ENCODE assay signal across 14 mouse cellular contexts in the genomic region with DNA sequence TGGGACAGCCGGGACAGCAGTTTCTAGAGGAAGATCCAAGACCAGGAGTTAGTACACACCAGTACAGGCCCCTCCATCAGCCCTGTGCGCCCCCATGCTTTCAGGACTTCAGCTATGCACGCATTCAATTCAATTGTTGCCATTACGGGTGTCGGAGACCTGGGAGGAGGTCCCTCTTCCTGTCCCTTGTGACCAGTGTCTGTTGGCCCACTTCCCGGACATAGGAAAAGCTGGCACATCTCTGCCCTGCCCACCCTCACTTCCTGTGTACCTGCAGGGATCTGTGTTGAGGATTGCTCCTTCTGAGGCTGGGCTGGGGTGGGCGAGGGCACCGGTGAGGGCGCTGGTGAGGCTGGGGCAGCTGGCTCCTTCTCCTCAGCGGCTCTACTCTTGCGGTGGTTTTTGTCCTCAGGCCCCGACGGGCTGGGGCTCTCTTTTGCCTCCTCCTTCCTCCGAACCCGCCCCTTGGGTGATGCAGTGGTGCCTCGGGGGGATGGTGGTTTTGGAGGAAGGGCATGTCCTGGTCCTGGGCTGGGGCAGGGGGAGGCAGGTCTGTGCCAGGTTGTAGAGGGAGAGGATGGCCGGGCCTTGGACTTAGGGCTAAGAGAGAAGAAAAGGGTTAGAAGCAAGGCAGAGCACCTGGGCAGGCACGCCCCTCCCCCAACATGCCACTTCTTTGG. TPM values are rescaled to one million over a fixed set of nuclear protein-coding genes. Genes with fewer than 3 reads are reported as not detected.
DNase-seq lines count a peak whose midpoint lies in the region; ATAC-seq and TF ChIP-seq lines count a peak whose summit lies in the region.
"Had no signal": no experiment of that assay in that cellular context is flagged by ENCODE, and none has a peak within 500 bp of the region (broad histone marks: within the 10 kb centered on the region; RNA-seq: fewer than 3 reads in every experiment).

No protein-coding gene starts in this region.

- H3K27me3 ChIP-seq in heart, adult 2 months (ENCODE audit: control insufficient read depth, insufficient read depth, low read length), result no peaks in the 10 kb centered on the region
- peaks cover 47% of the 10 kb centered on the region for H3K27me3 ChIP-seq in E14TG2a.4 (ENCODE audit: insufficient read depth, low read length)
- no peaks in the 10 kb centered on the region for H3K27me3 ChIP-seq in lung, postnatal 0 days (replicated peaks; ENCODE audit: insufficient read depth, low read length)
- H3K27me3 ChIP-seq: CH12.LX; forebrain, embryonic 12.5 days; limb, embryonic 15.5 days; lung, embryonic 15.5 days; midbrain, embryonic 15.5 days had no signal

- H3K36me3 ChIP-seq in heart, adult 2 months (ENCODE audit: control insufficient read depth, insufficient read depth, low read length), result peaks cover 16% of the 10 kb centered on the region
- peaks cover 68% of the 10 kb centered on the region for H3K36me3 ChIP-seq in E14TG2a.4 (ENCODE audit: insufficient read depth, low read length)
- peaks cover 64% of the 10 kb centered on the region for H3K36me3 ChIP-seq in lung, postnatal 0 days (ENCODE audit: insufficient read depth, low read length)

- intact Hi-C loops in heart, adult 2 months (cut with DNase I), result no loop called here
- intact Hi-C loops in heart, postnatal 36 days (cut with DNase I), result no loop called here
- intact Hi-C loops in left cerebral cortex, adult 2 months (cut with DNase I), result no loop called here
- intact Hi-C loops in left cerebral cortex, postnatal 4 days (cut with DNase I), result no loop called here

- no peak for TF ChIP-seq CTCF in heart, adult 2 months (IDR thresholded peaks at IDR 0.05)
- no peak for TF ChIP-seq CTCF in left cerebral cortex, adult 2 months (IDR thresholded peaks at IDR 0.05)
- TF ChIP-seq CTCF in E14TG2a.4 (conservative IDR thresholded peaks at IDR 0.05; ENCODE audit: low read length), result no peak
- TF ChIP-seq CTCF in lung, postnatal 0 days (IDR thresholded peaks at IDR 0.05), result no peak

- H3K9me3 ChIP-seq in E14TG2a.4 (ENCODE audit: low read length), result no peaks in the 10 kb centered on the region
- no peaks in the 10 kb centered on the region for H3K9me3 ChIP-seq in lung, postnatal 0 days (ENCODE audit: low read length)
- H3K9me3 ChIP-seq: forebrain, embryonic 12.5 days; limb, embryonic 15.5 days; lung, embryonic 15.5 days; midbrain, embryonic 15.5 days had no signal

- peak; percentile 64 for ATAC-seq in lung, postnatal 0 days
- ATAC-seq: hindbrain, embryonic 16.5 days; midbrain, embryonic 15.5 days had no signal

- TF ChIP-seq POLR2A in heart, adult 2 months (IDR thresholded peaks at IDR 0.05; ENCODE audit: insufficient read depth, low read depth, low read length), result no peak

- peaks cover 8% of the 10 kb centered on the region for H3K4me1 ChIP-seq in heart, adult 2 months (ENCODE audit: control insufficient read depth, insufficient read depth, low read length)
- peaks cover 75% of the 10 kb centered on the region for H3K4me1 ChIP-seq in E14TG2a.4 (replicated peaks; ENCODE audit: low read depth, low read length)
- no peaks in the 10 kb centered on the region for H3K4me1 ChIP-seq in lung, postnatal 0 days (ENCODE audit: insufficient read depth, low read depth, low read length)

- H3K4me2 ChIP-seq in lung, postnatal 0 days (replicated peaks; ENCODE audit: low read depth, low read length), result no peak overlapping the region
- H3K4me2 ChIP-seq: forebrain, embryonic 12.5 days; limb, embryonic 15.5 days; lung, embryonic 15.5 days; midbrain, embryonic 15.5 days had no signal

- 51% methylated on average over 18 of the region's 18 CpGs for WGBS in heart, adult 2 months
- WGBS in lung, postnatal 0 days, result 65% methylated on average over 18 of the region's 18 CpGs

- no peaks in the 10 kb centered on the region for H3K79me2 ChIP-seq in heart, adult 2 months (replicated peaks; ENCODE audit: control insufficient read depth, insufficient read depth, low read length)

- TF ChIP-seq EP300 in heart, adult 2 months (IDR thresholded peaks at IDR 0.05; ENCODE audit: insufficient read depth, low read depth, low read length), result no peak
- peak; percentile 56 for TF ChIP-seq EP300 in lung, postnatal 0 days (IDR thresholded peaks at IDR 0.05)

- peak in 1 of 2 experiments; percentile 33 for DNase-seq in heart, adult 2 months
- no peak for DNase-seq in heart, postnatal 36 days
- peak in 1 of 2 experiments; percentile 14 for DNase-seq in left cerebral cortex, adult 2 months (ENCODE audit: extremely low spot score in 1 of 2, low spot score in 2 of 2)
- no peak for DNase-seq in left cerebral cortex, postnatal 4 days
- peak; percentile 41 for DNase-seq in lung, postnatal 0 days (ENCODE audit: low spot score)
- no peak for DNase-seq in c-Kit-positive CD71-positive TER-119-positive erythroid progenitor cells, embryonic 14.5 days (ENCODE audit: low spot score)
- DNase-seq: adrenal gland, postnatal 14 days had no signal

- peak overlapping the region; percentile 43 for H3K27ac ChIP-seq in heart, adult 2 months
- peak overlapping the region; percentile 28; the same call in 1 of the 2 replicates for H3K27ac ChIP-seq in left cerebral cortex, adult 2 months
- no peak overlapping the region for H3K27ac ChIP-seq in lung, postnatal 0 days (ENCODE audit: low read length)
- H3K27ac ChIP-seq: forebrain, embryonic 12.5 days; limb, embryonic 15.5 days; lung, embryonic 15.5 days; midbrain, embryonic 15.5 days had no signal

- no peak overlapping the region for H3K4me3 ChIP-seq in heart, adult 2 months
- no peak overlapping the region for H3K4me3 ChIP-seq in left cerebral cortex, adult 2 months
- peak overlapping the region; percentile 77 for H3K4me3 ChIP-seq in E14TG2a.4 (replicated peaks; ENCODE audit: low read length)
- no peak overlapping the region for H3K4me3 ChIP-seq in lung, postnatal 0 days (ENCODE audit: low read depth, low read length)
- H3K4me3 ChIP-seq: forebrain, embryonic 12.5 days; limb, embryonic 15.5 days; lung, embryonic 15.5 days; midbrain, embryonic 15.5 days had no signal

- no peak overlapping the region for H3K9ac ChIP-seq in heart, adult 2 months (ENCODE audit: low read depth, low read length)
- H3K9ac ChIP-seq in lung, postnatal 0 days (replicated peaks; ENCODE audit: low read depth), result no peak overlapping the region
- H3K9ac ChIP-seq: forebrain, embryonic 12.5 days; limb, embryonic 15.5 days; lung, embryonic 15.5 days; midbrain, embryonic 15.5 days had no signal

RNA-seq across cellular contexts. Expression of gene Map7d1, which starts 21.5 kb away (rescaled TPM):
- 100 to 1,000 TPM; 253 to 267 TPM for total RNA-seq in heart, adult 2 months (2021)
- polyA plus RNA-seq in heart, adult 2 months (2012; rRNA removed), result 149 and 161 TPM in 2 replicates
- 100 to 1,000 TPM; 248 to 259 TPM for total RNA-seq in heart, postnatal 36 days (2021)
- total RNA-seq in left cerebral cortex, adult 2 months (2021), result 100 to 1,000 TPM; 281 TPM
- 100 to 1,000 TPM; 211 to 214 TPM for total RNA-seq in left cerebral cortex, postnatal 4 days (2021)
- 27.2 and 33.3 TPM in 2 replicates for polyA plus RNA-seq in lung, postnatal 0 days (2015; fragmentation: Nextera tagmentation; extraction: Ambion mirVana)

RNA-seq across cellular contexts. Expression of gene Trappc3, which starts 27.5 kb away (rescaled TPM):
- 10 to 100 TPM; 46.3 to 49.5 TPM for total RNA-seq in heart, adult 2 months (2021)
- 41.0 and 65.9 TPM in 2 replicates for polyA plus RNA-seq in heart, adult 2 months (2012; rRNA removed)
- 10 to 100 TPM; 45.9 to 46.3 TPM for total RNA-seq in heart, postnatal 36 days (2021)
- 10 to 100 TPM; 77.0 to 87.5 TPM for total RNA-seq in left cerebral cortex, adult 2 months (2021)
- 100 to 1,000 TPM; 102 to 105 TPM for total RNA-seq in left cerebral cortex, postnatal 4 days (2021)
- polyA plus RNA-seq in lung, postnatal 0 days (2015; fragmentation: Nextera tagmentation; extraction: Ambion mirVana), result 95.9 and 97.9 TPM in 2 replicates

RNA-seq across cellular contexts. Expression of gene Thrap3, which starts 32.1 kb away (rescaled TPM):
- total RNA-seq in heart, adult 2 months (2021), result 100 to 1,000 TPM; 100 to 118 TPM
- 37.9 and 61.4 TPM in 2 replicates for polyA plus RNA-seq in heart, adult 2 months (2012; rRNA removed)
- 100 to 1,000 TPM; 119 to 123 TPM for total RNA-seq in heart, postnatal 36 days (2021)
- total RNA-seq in left cerebral cortex, adult 2 months (2021), result 100 to 1,000 TPM; 149 to 158 TPM
- total RNA-seq in left cerebral cortex, postnatal 4 days (2021), result 100 to 1,000 TPM; 165 TPM
- polyA plus RNA-seq in lung, postnatal 0 days (2015; fragmentation: Nextera tagmentation; extraction: Ambion mirVana), result 98.6 and 112 TPM in 2 replicates

RNA-seq across cellular contexts. Expression of gene Col8a2, which starts 52.0 kb away (rescaled TPM):
- total RNA-seq in heart, adult 2 months (2021), result under 1 TPM; 0.57 to 0.66 TPM
- 0.45 and 0.91 TPM in 2 replicates for polyA plus RNA-seq in heart, adult 2 months (2012; rRNA removed)
- under 1 TPM; 0.61 to 0.62 TPM for total RNA-seq in heart, postnatal 36 days (2021)
- total RNA-seq in left cerebral cortex, adult 2 months (2021), result 1 to 10 TPM; 1.9 to 3.0 TPM
- 1 to 10 TPM; 2.2 to 3.4 TPM for total RNA-seq in left cerebral cortex, postnatal 4 days (2021)
- 1.4 and 1.9 TPM in 2 replicates for polyA plus RNA-seq in lung, postnatal 0 days (2015; fragmentation: Nextera tagmentation; extraction: Ambion mirVana)
- total RNA-seq: CH12.LX had no signal
